Mouse (Mus musculus) natural killer cell, adult 2 months (primary cell): ENCODE measurements around the gene Polr2f.

ENCODE experiments used
- DNase-seq, 2 experiments: peaks; one replicate each; pipeline ENCODE4 v3.0.0; 2022; ENCODE audit warnings: low spot score in 2 of 2

The Polr2f gene

DNA sequence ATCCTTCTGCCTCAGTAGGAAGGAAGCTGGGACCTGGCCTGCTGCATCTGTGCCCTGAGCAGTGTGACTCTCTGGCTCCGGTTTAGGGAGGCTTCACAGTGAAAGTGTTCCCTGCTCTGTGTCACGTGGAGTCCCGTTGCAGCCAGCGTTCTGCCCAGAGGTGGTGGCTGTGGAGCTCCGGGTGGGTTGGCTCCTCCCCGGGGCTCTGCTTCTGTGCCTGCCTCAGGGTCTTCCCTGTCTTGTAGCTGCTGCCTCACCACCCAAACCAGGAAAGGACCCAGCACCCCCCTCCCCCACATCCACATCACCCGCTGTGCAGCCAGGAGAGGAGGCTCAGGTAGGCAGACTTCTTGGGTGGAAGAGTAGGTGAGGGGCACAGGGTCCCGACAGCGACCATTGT lies 21.3 kb upstream of the Polr2f start:
- DNase-seq: no peak

- DNase-seq: no peak
These were observed 18.7 kb upstream of the Polr2f start for GRCm38 (mm10) chr15:79122119-79122518.

DNA sequence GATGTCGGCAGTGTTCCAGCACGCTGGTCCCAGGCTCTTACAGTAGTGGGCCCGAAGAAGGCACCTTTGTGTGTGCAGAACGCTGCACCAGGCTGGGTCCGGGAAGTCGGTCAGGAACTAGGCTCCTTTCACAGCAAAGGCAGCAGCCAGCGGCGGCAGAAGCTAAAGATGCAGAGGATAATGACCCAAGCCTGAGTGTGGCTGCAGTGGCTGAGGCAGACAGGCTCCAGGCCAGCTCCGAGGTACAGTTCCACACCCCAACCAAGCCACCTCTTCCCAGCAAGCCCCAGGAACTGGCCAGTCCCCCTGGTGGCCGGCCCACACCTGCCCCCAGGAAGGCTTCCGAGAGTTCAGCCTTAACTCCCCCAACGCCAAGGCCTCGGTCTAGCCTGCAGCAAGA lies 18.3 kb upstream of the Polr2f start:
- no peak for DNase-seq

DNA sequence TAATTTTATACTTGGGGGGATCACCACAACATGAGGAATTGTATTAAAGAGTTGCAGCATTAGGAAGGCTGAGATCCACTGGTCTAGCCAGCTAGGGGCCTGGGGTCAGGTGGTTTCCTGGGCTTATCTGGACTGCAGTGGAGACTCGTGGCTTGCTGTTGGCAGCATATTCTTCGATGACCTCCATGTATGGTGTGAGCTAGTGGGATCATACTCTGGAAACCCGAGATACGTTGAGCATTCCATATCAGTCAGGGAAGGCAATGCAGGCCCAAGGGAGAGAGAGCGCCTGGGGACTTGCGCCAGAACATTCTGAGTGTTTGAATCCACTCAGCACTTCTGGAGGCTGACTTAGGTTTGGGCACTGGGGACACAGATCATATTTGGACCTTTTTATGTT lies 17.1 kb upstream of the Polr2f start:
- DNase-seq: no peak

- no peak for DNase-seq
These were observed 16.4 kb upstream of the Polr2f start for GRCm38 (mm10) chr15:79124331-79124875.

DNA sequence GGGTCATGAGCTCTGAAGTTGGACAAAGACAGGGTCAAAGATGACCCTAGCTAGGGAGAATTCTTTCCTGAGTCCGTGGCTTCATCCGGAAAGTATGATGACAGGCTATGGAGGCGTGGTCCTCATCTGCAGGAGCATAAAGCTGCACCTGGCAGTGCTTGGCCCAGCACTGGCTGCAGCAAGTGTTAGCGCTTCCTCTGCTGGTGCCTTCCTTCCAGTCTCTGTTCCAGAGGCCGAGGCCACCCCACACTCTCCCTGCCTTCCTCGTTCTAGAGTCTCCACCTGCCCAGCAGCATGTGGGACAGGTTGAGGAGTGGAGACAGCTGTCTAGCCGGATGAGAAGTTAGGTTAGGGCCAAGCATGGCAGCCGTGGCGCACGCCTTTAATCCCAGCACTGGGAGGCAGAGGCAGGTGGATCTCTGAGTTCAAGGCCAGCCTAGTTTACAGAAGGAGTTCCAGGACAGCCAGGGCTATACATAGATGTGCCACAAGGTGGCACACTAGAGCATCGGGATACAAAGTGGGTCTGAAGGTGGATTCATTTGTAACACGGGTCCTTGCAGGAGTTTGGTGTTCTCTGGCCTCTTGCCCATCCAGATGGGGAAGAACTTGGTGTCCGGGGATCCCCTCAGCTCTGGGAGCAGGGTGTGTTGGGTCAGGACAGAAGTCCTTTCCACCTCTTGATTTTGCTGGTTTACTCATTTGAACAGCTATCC lies 14.4 kb upstream of the Polr2f start:
- DNase-seq: peak; percentile 16 to 44

- no peak for DNase-seq
These were observed 13.7 kb upstream of the Polr2f start for GRCm38 (mm10) chr15:79127101-79127500.

DNA sequence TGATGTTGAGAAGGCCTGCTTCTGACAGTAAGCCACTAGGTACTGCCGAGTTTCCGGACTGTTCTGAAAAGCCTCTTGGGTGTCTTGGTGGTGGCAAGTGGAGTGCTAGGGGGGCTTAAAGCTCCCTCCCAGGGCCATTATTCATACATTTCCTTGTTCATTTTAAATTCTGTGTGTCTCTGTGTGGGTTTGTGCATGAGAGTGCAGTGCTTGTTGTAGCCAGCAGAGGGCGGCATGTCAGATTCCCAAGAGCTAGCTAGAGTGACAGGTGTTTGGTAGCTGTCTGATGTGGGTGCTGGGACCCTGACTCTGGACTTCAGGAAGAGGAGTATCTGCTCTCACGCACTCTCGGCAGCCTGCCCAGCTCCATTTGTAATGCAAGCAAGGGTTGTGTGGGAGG lies 12.6 kb upstream of the Polr2f start:
- no peak for DNase-seq

DNA sequence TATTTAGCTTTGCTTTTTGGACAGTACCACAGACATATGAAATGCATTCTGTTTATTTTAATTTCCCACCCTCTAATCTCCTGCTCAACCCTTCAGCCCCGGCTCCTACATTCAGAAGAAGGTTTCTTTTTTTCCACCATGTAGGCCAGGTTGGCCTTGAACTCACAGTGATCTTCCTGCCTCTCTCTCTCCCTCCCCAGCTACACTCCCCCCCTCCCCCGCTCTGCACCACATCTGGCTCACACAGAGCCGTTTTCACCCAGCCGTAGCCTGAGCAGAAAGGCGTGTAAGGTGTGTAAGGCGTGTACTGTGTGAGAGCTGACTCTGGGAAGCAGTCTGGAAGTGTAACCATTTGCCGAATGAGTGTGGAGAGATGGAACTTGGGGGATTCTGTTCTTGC lies 11.5 kb upstream of the Polr2f start:
- no peak for DNase-seq

DNA sequence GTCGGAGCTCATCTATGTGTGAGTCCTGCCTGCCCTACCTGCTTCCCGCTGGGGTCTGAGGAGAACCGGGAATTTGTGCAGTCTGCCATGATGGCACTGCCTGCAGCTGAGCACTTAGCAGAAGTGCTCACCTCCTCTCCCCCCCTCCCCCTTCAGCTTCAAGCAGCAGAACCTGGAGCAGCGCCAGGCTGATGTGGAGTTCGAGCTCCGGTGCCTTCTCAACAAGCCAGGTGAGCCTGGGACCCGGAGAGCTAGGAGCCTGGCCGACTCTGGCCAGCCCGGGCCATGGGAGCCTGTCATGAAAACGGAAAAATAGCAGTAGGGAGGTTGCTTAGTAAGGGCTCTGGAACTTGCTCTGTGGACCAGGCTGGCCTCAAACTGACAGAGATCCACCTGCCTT lies 10.0 kb upstream of the Polr2f start:
- DNase-seq: no peak

DNA sequence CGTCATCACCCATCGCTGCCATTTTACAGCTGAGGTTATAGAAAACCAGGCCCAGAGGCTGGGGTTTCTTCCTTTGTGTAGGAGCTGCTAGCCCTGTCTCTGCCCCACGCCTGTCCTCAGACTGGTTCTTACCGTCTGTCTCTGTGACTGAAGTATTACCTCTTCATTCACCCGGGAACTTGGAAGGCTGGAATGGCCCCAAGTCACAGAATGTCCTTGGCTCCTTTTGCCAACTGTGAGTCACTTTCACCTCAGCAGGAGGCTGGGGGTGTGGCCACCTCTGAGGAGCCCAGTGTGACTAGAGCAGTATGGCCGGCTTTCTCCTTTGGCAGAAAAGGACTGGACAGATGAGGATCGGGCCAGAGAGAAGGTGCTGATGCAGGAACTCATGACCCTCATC lies 9.4 kb upstream of the Polr2f start:
- DNase-seq: no peak

DNA sequence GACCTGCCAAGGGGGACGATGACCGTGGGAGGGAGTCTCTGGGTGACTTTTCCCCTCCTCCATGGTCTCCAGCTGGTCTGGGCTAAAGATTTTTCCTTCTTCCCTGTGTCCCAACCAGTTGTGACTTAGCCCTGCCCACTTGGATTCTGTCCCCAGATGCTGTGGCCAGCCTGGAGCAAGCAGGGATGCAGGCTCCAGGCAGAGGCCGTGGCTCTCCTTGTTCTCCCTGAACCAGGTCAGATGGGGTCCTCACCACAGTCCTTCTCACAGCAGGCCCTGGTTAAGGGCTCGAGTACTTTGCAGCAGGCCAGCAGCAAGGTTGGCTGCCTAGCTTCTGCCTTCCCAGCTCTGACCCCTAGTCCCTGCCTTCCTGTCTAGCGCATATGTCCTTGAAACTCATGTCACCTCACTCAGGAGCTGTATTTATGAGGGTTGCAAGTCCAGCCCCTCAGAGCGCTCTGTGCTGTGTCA lies 7.6 kb upstream of the Polr2f start:
- DNase-seq: no peak

GRCm38 (mm10) chr15:79134496-79135270 lies 6.1 kb upstream of the Polr2f start:
- no peak for DNase-seq

GRCm38 (mm10) chr15:79135332-79135731 lies 5.5 kb upstream of the Polr2f start:
- no peak for DNase-seq

- no peak for DNase-seq
These were observed 4.8 kb upstream of the Polr2f start for GRCm38 (mm10) chr15:79135783-79136575.

DNA sequence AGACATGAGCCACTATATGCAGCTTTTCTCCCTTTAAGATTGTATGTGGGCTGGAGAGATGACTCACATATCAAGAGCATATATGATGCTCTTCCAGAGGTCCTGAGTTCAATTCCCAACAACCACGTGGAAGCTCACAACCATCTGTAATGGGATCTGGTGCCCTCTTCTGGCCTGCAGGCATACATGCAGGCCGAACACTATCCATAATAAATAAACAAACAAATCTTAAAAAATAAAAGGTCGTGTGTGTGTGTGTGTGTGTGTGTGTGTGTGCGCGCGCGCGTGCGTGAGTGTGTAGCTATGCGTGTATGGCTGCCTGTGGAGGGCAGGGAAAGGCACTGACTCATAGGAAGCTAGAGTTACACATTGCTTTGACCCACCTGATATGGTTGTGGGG lies 1.2 kb upstream of the Polr2f start:
- peak in 1 of 2 experiments; percentile 28 for DNase-seq

DNA sequence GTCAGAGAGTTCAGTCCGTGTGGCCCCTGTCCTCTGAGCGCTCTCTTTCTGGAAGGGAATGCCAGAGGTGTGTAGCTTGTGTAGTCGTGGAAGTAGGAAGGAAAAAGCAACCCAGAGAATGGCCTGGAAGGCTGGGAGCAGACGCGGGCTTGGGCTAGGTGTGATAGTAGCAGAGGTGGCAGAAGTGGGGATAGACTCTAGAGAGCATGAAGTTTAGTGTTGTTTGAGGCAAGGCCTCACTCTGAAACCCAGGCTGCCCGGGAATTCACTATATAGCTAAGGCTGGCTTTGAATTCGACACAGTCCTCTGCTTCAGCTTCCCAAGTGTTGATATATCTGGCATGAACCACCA lies 733 bp downstream of the Polr2f start:
- peak in 1 of 2 experiments; percentile 12 for DNase-seq

GRCm38 (mm10) chr15:79143316-79143715 lies 2.5 kb downstream of the Polr2f start:
- DNase-seq: no peak

GRCm38 (mm10) chr15:79144021-79144420 lies 3.2 kb downstream of the Polr2f start:
- no peak for DNase-seq

DNA sequence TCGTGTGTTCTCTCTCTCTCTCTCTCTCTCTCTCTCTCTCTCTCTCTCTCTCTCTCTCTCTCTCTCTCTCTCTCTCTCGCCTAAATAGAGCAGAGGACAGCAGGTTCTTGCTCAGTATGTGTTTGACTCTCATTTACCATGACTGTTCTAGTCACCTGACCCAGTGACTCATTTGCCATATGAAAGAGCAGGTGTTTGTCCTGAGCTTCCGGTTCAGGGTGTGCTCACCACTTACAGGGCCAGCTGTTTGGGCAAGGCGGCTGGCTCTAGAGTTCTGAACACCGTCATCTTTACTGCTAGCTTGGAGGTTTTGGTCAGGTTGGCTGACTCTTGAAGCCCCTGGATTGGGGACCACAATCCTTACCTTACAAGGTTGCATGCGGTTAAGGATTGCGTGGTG lies 4.7 kb downstream of the Polr2f start:
- no peak for DNase-seq

- peak; percentile 60 to 77 for DNase-seq
These were observed 7.7 kb downstream of the Polr2f start for GRCm38 (mm10) chr15:79148533-79148932.

GRCm38 (mm10) chr15:79151881-79152280 lies 11.1 kb downstream of the Polr2f start:
- DNase-seq: no peak
